Mouse (Mus musculus) pancreas, adult 10 weeks (tissue): ENCODE data around the gene Alox8. TPM values are rescaled to one million over a fixed set of nuclear protein-coding genes. Genes with fewer than 3 reads are reported as not detected.

Experiments used
- polyA plus RNA-seq: library from polyadenylated mRNA; stranded (reverse); fragments of 350-450 nt; fragmentation: Illumina TruSeq; extraction: RNeasy Lipid Tissue Mini Kit (QIAGEN cat#74804); gene quantifications from one replicate; pipeline ENCODE4 v1.2.3, GENCODE M21; 2015; ENCODE audit warnings: low read depth, low replicate concordance; ENCODE audit not compliant: insufficient read depth

Alox8 gene
- polyA plus RNA-seq = not detected

DNA sequence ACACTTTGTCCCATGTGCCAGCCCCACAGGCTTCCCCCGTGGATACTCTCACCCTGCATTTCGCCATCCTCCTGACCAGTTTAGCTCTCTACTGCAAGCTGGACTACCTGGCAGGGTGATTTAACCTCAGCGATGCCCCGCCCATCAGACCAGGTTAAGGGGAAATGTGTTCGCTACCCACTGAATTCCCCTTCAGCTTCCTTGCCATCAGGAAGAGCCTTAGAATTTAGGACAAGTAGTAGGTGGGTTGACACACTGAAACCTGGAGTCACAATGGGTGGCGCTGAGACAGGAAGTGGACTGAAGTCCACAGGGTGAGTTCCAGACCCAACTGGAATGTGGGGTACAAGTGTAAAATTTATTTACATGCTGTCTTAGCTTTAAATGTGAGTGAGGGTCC is at the start of gene Alox8:
Alox8 (minus strand) TSS at position 101 of the 400 bp plus-strand sequence.

DNA sequence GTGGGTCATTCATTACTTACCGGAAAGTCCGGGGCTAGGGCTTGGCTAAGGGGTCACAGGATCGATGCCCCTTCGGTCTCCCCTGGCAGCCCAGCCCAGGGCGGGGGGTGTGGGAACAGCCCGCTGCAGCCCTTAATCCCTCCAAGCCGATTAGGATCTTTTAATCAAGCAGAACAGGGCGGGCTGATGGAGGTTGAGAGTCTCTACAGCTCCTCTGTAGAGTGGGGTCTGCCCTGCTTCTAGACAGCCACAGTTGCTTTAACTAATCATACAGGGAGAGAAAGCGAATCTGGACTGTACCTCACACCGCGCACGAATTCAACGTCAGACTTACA is 39.2 kb upstream of the Alox8 start, which contains the start of gene Gucy2e:
Gucy2e (minus strand) TSS at position 111 of the 335 bp plus-strand sequence.

DNA sequence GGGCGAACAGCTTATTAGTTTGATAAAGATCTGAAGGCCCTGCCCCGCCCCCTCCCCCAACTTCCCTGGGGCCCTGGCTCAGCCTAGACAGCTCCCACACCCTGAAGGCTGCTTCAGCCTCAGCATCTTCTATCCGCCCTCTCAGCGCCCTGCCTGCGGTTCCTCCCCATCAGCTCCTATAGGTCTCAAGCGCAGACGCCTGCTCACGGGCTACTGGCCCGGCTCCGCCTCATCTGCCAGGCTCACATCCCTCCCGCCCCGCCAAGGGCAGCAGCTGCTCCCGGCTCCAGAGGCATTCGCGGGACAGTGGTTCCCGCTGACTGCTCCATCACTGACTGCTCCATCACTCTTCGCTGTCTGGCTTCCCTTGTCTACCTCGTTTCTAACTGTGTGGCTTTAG is 40.8 kb downstream of the Alox8 start, which contains the start of gene Alox12b:
Alox12b (plus strand) TSS at position 190 of the 400 bp plus-strand sequence.

Other genes with a start within 250 kb of the Alox8 start
- gene Arhgef15, start 240.4 kb downstream of the Alox8 start, polyA plus RNA-seq = 13.4 TPM
- gene Slc25a35, start 229.7 kb downstream of the Alox8 start, polyA plus RNA-seq = 3.7 TPM
- gene Rangrf, start 222.7 kb downstream of the Alox8 start, polyA plus RNA-seq = 9.3 TPM
- 3.6 TPM for gene Pfas, start 189.4 kb downstream of the Alox8 start, polyA plus RNA-seq
- gene Ctc1, start 181.9 kb downstream of the Alox8 start, polyA plus RNA-seq = 9.8 TPM
- gene Aurkb, start 152.2 kb downstream of the Alox8 start, polyA plus RNA-seq = not detected
- 1.9 TPM for gene Borcs6, start 138.1 kb downstream of the Alox8 start, polyA plus RNA-seq
- gene Tmem107, start 127.0 kb downstream of the Alox8 start, polyA plus RNA-seq = 12.6 TPM
- gene Vamp2, start 109.4 kb downstream of the Alox8 start, polyA plus RNA-seq = 45.5 TPM
- gene Per1, start 102.6 kb downstream of the Alox8 start, polyA plus RNA-seq = 11.2 TPM
- gene Hes7, start 77.4 kb downstream of the Alox8 start, polyA plus RNA-seq = not detected
- gene 9130213A22Rik, start 75.3 kb downstream of the Alox8 start, polyA plus RNA-seq = not detected
- gene Aloxe3, start 71.9 kb downstream of the Alox8 start, polyA plus RNA-seq = not detected
- not detected for gene Alox12b, start 40.9 kb downstream of the Alox8 start, polyA plus RNA-seq
- not detected for gene Gucy2e, start 39.2 kb upstream of the Alox8 start, polyA plus RNA-seq
- 3.1 TPM for gene Cntrob, start 125.9 kb upstream of the Alox8 start, polyA plus RNA-seq
- 24.2 TPM for gene Trappc1, start 126.1 kb upstream of the Alox8 start, polyA plus RNA-seq
- 2.4 TPM for gene Kcnab3, start 128.4 kb upstream of the Alox8 start, polyA plus RNA-seq
- 0.90 TPM for gene Rnf227, start 142.6 kb upstream of the Alox8 start, polyA plus RNA-seq
- 20.2 TPM for gene Chd3, start 171.6 kb upstream of the Alox8 start, polyA plus RNA-seq
- gene Naa38, start 197.6 kb upstream of the Alox8 start, polyA plus RNA-seq = 38.8 TPM
- gene Cyb5d1, start 197.8 kb upstream of the Alox8 start, polyA plus RNA-seq = 7.7 TPM
- gene Tmem88, start 200.4 kb upstream of the Alox8 start, polyA plus RNA-seq = 12.1 TPM
- 6.6 TPM for gene Kdm6b, start 215.8 kb upstream of the Alox8 start, polyA plus RNA-seq